Mouse (Mus musculus) ES-E14 (cell line): ENCODE data around the gene Zfp568.

Experiments used
- CHD2 ChIP-seq: IDR thresholded peaks from 2 replicates; pipeline ENCODE4 v1.6.1; 2014; ENCODE audit warnings: mild to moderate bottlenecking, low read depth, low read length, inconsistent platforms
- HCFC1 ChIP-seq: IDR thresholded peaks from 2 replicates; pipeline ENCODE4 v1.6.1; 2012; ENCODE audit warnings: low read length, inconsistent platforms, borderline replicate concordance; ENCODE audit not compliant: insufficient read depth
- MAFK ChIP-seq: IDR thresholded peaks from 2 replicates; pipeline ENCODE4 v1.6.1; 2014; ENCODE audit warnings: mild to moderate bottlenecking, low read depth, low read length, inconsistent platforms; ENCODE audit not compliant: insufficient read depth
- ZC3H11A ChIP-seq: IDR thresholded peaks from 2 replicates; pipeline ENCODE4 v1.6.1; 2012; ENCODE audit warnings: low read depth, mild to moderate bottlenecking, inconsistent platforms, low read length, borderline replicate concordance
- ZNF384 ChIP-seq: IDR thresholded peaks from 2 replicates; pipeline ENCODE4 v1.6.1; 2012; ENCODE audit warnings: low read depth, low read length, inconsistent platforms

- TF ChIP-seq CHD2: no peak
- TF ChIP-seq MAFK: no peak
- TF ChIP-seq ZNF384: no peak
- TF ChIP-seq HCFC1: no peak
- peak; percentile 17; the same call in 1 of the 2 replicates for TF ChIP-seq ZC3H11A
These were observed 78.7 kb downstream of the Zfp568 start for GRCm38 (mm10) chr7:30062478-30062877.
